Mouse (Mus musculus): ENCODE data around the gene Prl2c3.
"Not testable (repeated sequence)": the region's sequence is repeated elsewhere in the genome, so short reads cannot be mapped to it uniquely, and the experiment has no call there.

GRCm38 (mm10) chr13:12806496-12806895 lies 6.6 kb upstream of the Prl2c3 start:
- TF ChIP-seq CTCF, EP300 (IDR thresholded peaks at IDR 0.05; ENCODE audit: low read depth): not testable (repeated sequence)
